Mouse (Mus musculus) forebrain, embryonic 16.5 days (tissue): ENCODE results near the gene 1700020D05Rik. TPM values are rescaled to one million over a fixed set of nuclear protein-coding genes. Genes with fewer than 3 reads are reported as not detected.

Source experiments
- ATAC-seq: fragments of 200-750 bp; cut with Nextera tagmentation; 2 replicates; pipeline ENCODE4 v1.8.0; 2017; ENCODE audit warnings: mild to moderate bottlenecking, moderate library complexity
- H3K27ac ChIP-seq: fragments of 300-500 bp; sonication (generic); 2 replicates; pipeline ENCODE4 v1.5.1; 2014; ENCODE audit warnings: low read length, control low read depth
- H3K27me3 ChIP-seq: fragments of 300-500 bp; sonication (generic); replicated peaks from 2 replicates; pipeline ENCODE4 v1.6.1; 2014; ENCODE audit warnings: low read length; ENCODE audit not compliant: control insufficient read depth, insufficient read depth
- H3K36me3 ChIP-seq: fragments of 300-500 bp; sonication (generic); 2 replicates; pipeline ENCODE4 v1.6.1; 2014; ENCODE audit not compliant: control insufficient read depth, insufficient read depth
- H3K4me1 ChIP-seq: fragments of 300-500 bp; sonication (generic); replicated peaks from 2 replicates; pipeline ENCODE4 v1.6.1; 2014; ENCODE audit warnings: low read length; ENCODE audit not compliant: control insufficient read depth, insufficient read depth
- H3K4me2 ChIP-seq: fragments of 300-500 bp; sonication (generic); 2 replicates; pipeline ENCODE4 v1.6.1; 2014; ENCODE audit warnings: mild to moderate bottlenecking, low read length, control low read depth
- H3K4me3 ChIP-seq: fragments of 300-500 bp; sonication (generic); replicated peaks from 2 replicates; pipeline ENCODE4 v1.5.1; 2014; ENCODE audit warnings: mild to moderate bottlenecking, low read length, control low read depth
- H3K9ac ChIP-seq: fragments of 300-500 bp; sonication (generic); replicated peaks from 2 replicates; pipeline ENCODE4 v1.6.1; 2014; ENCODE audit warnings: low read depth, low read length, control low read depth
- H3K9me3 ChIP-seq: fragments of 300-500 bp; sonication (generic); 2 replicates; pipeline ENCODE4 v1.6.1; 2016; ENCODE audit warnings: low read length; ENCODE audit not compliant: control insufficient read depth
- WGBS: fragments of 180-500 bp; shearing (Covaris S2); extraction: QIAGEN DNeasy Blood & Tissue Kit; methylation state at CpG from one replicate; pipeline ENCODE4 v1.1.7; 2014; 5-methylcytosine and 5-hydroxymethylcytosine counted together
- polyA plus RNA-seq: library from polyadenylated mRNA; unstranded; fragments of >200 nt; fragmentation: Nextera tagmentation; extraction: Ambion mirVana; gene quantifications from 2 replicates; pipeline ENCODE4 v1.2.1, GENCODE M21; 2015

Gene 1700020D05Rik
- polyA plus RNA-seq, 1 experiment from 2014 or later, result 0.70 TPM

DNA sequence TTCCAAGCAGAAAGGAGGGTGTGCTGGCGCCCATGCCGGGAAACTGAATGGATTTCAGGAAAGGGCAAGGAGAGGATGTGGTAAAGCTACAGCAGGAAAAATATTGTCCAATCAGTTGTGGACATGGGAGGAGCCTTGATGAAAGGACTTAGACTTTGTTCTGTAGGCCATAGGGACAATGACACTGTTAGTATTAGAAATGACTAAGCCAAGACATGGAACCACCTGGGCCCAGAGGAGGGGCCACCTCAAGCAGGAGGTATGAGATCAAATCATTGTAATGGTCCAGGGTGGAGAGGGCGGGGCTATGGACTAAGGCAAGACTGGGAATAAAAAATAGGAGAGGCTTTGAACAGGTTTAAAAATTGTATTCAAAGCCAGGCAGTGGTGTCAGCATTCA lies 15.1 kb upstream of the 1700020D05Rik start:
- 88% methylated on average over 3 of the region's 3 CpGs for WGBS
- Histone ChIP-seq H3K27me3 (no peaks in the 10 kb centered on the region), H3K9ac (no peak overlapping the region), H3K27ac (no peak overlapping the region), H3K36me3 (no peaks in the 10 kb centered on the region), H3K9me3 (no peaks in the 10 kb centered on the region), H3K4me2 (no peak overlapping the region), H3K4me3 (no peak overlapping the region), H3K4me1 (no peaks in the 10 kb centered on the region)
- ATAC-seq, result no peak

DNA sequence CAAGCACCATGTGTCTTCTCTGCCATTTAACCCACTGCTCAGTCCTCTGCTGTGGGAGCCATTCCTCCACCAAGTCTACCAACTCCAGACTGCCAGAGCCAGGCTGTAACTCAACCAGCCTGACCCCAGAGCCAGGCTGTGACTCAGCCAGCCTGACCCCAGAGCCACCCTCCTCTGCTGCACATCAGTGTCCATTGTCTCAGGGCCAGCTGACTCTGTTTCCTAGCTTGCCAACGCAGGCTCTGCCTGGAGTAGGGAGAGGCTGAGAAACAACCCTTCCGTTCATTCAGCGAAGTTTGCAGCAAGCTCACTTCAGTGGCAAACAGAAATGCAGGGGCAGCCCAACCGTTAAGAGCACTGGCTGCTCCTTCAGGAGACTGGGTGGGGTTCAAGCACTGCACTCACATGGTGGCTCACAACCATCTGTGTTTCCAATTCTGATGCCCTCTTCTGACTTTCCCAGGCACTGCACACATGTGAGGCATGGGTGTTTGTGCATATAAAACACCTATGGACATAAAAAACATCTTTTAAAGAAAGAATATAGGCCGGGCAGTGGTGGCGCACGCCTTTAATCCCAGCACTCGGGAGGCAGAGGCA lies 13.4 kb upstream of the 1700020D05Rik start:
- Histone ChIP-seq H3K36me3 (no peaks in the 10 kb centered on the region), H3K4me2 (no peak overlapping the region), H3K4me3 (no peak overlapping the region), H3K4me1 (peaks cover 3% of the 10 kb centered on the region; the same call in 1 of the 2 replicates), H3K27ac (no peak overlapping the region), H3K9ac (no peak overlapping the region), H3K9me3 (no peaks in the 10 kb centered on the region), H3K27me3 (no peaks in the 10 kb centered on the region)
- 83% methylated on average over 8 of the region's 8 CpGs for WGBS
- no peak for ATAC-seq

DNA sequence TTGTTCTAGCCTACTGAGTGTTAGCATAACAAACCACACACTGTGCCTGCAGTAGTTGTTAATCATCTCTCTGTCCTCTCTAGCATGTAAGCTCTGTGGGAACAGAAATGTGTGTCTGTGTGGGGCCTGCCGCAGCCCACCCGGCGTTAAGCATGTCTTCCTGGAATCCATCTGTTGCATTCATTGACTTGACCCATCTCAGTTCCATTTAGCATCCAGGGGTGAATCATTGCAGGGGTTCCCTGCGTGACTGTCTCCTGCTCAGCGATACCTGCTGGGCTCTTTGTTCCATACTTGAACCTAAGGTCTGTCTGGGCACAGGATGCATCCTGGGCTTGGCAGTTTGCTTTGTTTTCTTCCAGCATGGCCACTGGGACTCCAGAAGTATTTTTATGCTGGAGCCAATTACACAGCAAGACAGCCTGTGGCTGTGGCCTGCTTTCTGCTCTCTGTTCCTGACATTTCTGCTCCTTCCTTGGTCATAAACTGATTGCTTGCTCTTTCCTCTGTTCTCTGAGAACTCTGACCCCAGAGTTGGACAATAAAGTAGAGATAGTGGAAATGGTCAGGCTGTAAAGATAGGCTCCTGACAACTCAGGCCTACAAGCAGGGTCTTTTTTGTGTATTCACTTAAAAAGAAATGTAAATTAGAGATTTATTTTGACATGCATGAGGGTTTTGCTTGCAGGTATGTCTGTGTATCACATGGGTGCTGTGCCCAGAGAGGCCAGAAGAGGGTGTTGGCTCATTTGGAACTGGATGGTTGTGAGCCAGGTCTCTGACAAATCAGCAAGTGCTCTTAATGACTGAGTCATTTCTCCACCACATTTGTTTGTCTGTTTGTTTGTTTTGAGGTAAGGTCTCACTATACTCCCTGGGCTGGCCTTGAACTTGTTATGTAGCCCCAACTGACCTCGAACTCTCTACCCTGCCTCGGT lies 12.5 kb upstream of the 1700020D05Rik start:
- Histone ChIP-seq H3K9ac (no peak overlapping the region), H3K4me3 (no peak overlapping the region), H3K36me3 (no peaks in the 10 kb centered on the region), H3K4me2 (no peak overlapping the region), H3K27ac (no peak overlapping the region), H3K9me3 (no peaks in the 10 kb centered on the region), H3K4me1 (peaks cover 6% of the 10 kb centered on the region), H3K27me3 (no peaks in the 10 kb centered on the region)
- no peak for ATAC-seq
- WGBS, result 79% methylated on average over 7 of the region's 7 CpGs

DNA sequence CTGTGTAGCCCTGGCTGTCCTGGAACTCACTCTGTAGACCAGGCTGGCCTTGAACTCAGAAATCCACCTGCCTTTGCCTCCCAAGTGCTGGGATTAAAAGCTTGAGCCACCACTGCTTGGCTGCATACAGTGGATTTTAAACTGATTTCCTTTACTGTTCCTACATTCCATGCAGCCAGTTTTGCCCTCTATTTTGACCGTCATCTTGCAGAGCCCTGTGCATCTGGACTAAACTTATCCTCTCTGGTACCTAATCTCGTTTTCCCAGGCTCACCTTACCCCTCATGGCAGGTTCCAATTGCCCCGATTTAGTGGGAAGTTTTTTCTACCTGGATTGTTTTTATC lies 9.4 kb upstream of the 1700020D05Rik start:
- no peaks in the 10 kb centered on the region for H3K9me3 ChIP-seq
- ATAC-seq, result no peak
- no peaks in the 10 kb centered on the region for H3K36me3 ChIP-seq
- H3K4me1 ChIP-seq, result peaks cover 18% of the 10 kb centered on the region
- H3K9ac ChIP-seq, result no peak overlapping the region
- no peak overlapping the region for H3K4me3 ChIP-seq
- H3K27ac ChIP-seq, result no peak overlapping the region
- H3K27me3 ChIP-seq, result no peaks in the 10 kb centered on the region
- no peak overlapping the region for H3K4me2 ChIP-seq
- WGBS, result 88% methylated on average over 3 of the region's 3 CpGs

DNA sequence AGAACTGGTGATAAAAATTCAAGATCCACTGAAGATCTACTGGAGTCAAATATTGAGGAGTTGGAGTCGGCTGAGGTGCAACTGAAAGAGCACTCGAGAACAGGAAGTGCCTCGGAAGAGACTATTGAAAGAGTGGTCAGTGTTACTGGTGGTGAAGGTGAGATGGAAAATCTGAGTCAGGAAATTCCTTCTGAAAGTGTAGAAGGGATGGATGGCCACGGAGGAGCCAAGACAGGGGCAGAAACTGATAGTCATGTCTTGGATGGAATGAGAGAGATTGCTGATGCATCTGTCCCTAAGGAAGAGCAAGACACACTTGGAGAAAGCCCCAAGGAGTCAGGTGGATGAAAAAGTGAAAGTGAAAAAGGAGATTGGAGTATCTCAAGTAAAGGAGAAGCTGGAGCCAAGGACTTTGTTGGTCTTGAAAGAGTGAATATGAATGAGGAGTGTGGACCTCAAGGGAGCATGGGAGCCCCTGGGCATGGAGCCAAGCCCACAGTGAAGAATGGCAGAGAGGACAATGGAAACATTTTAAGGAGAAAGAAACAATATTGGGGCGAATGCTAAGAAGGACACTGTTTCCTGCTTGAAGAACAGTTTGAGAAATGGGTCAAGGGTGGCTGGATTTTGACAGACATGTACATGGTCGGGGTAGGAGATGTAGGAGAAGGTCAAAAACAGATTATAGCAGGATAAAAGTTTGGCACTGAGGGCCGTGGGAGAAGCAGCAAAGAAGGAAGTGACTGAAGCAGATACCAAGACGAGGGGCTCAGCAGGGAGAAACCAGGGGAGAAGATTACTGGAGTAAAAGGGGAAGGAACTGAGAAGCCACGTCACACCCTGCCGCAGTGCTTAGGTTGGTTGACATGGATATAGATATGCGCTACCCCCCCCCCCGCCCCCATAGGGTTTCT lies 8.8 kb upstream of the 1700020D05Rik start:
- Histone ChIP-seq H3K9ac (no peak overlapping the region), H3K4me3 (no peak overlapping the region), H3K4me1 (peaks cover 18% of the 10 kb centered on the region), H3K9me3 (no peaks in the 10 kb centered on the region), H3K27ac (no peak overlapping the region), H3K4me2 (no peak overlapping the region), H3K36me3 (no peaks in the 10 kb centered on the region), H3K27me3 (no peaks in the 10 kb centered on the region)
- no peak for ATAC-seq
- whole genome bisulfite sequencing, result 75% methylated on average over 12 of the region's 12 CpGs

DNA sequence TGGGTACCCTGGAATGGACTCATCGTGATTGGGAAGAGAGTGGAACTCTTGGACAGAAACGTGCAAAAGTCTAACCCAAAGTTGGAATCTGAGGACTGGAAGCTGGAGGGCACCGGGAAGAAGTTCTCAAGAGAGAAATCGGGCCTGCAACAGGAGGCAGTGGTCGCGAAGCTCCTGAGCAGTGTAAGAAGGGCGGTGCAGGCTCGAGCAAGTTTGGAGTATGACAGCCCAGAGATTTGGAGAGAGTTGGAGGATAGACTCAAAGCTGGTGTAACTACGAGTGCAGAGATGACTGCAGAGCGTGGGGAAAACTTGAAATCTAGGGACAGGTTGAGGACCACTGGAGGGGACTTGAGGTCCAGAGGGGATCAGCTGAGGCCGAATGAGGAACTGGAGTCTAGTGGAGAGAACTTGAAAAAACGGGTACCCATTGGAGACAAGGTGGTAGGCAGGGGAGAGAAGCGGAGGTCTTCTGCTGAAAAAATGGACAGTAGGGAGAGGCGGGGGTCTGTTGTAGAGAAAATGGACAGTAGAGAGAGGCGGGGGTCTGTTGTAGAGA lies 7.6 kb upstream of the 1700020D05Rik start:
- no peak for ATAC-seq
- H3K4me3 ChIP-seq, result peak overlapping the region; percentile 63
- H3K9ac ChIP-seq, result peak overlapping the region; percentile 62
- H3K9me3 ChIP-seq, result no peaks in the 10 kb centered on the region
- H3K4me1 ChIP-seq, result peaks cover 18% of the 10 kb centered on the region
- no peaks in the 10 kb centered on the region for H3K36me3 ChIP-seq
- 53% methylated on average over 15 of the region's 15 CpGs for WGBS
- no peak overlapping the region; the same call in 1 of the 2 replicates for H3K27ac ChIP-seq
- H3K4me2 ChIP-seq, result peak overlapping the region; percentile 85
- no peaks in the 10 kb centered on the region for H3K27me3 ChIP-seq

DNA sequence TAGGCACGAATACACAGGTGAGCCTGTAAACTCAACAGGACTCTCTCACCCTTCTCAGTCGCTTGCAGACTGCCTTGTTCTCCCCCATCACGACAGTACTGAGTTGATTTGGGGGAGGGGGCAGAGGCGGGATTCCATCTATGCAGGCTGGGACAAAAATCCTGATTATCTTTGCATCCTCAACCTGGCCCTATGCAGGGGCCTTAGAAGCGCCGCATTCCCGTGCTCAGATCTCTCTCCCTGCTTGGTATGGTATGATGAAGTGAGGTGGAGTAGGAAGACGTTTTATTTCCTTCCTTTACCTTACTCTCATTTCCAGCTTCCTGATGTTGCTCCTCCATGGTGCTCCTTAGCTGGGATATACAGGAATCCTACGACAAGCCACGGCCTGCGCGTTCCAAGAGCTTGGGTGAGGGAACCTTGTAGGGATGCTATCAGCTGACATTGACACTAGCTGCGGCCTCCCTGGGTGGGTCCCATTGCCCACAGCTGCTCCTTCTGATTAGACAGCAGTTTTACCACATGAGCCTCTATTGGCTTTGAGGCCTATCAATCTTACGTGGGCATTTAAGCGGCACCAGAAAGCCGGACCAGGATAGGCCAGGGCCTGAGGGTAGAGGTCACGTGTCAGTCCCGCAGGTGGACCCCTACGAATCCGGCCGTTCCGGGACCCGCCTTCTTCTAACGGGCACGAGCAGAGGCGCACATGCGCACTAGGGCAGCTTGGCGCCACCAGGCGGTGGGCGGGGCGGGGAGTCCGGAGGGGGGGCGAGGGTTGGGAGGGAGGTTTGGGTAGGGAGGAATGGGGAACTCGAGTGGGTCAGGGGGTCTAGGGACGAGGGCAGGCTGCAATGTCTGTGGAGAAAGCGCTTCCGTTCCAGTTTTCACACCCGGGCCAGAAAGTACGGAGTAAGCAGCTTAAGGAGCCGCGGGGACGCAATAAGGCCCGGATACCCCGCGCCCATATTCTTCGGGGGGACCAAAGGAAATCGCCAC lies 6.7 kb upstream of the 1700020D05Rik start, which contains the start of gene Snx32:
Snx32 (minus strand) TSS at position 508 of the 996 bp plus-strand sequence.
- H3K4me3 ChIP-seq, result peak within 1 kb of the TSS; percentile 63
- H3K9me3 ChIP-seq, result no peaks in the 10 kb centered on the region
- 3% methylated on average over 47 of the region's 47 CpGs for WGBS
- ATAC-seq, result peak; percentile 99
- no peaks in the 10 kb centered on the region for H3K27me3 ChIP-seq
- peaks cover 18% of the 10 kb centered on the region for H3K4me1 ChIP-seq
- H3K4me2 ChIP-seq, result peak within 1 kb of the TSS; percentile 85
- H3K9ac ChIP-seq, result peak within 1 kb of the TSS; percentile 62
- H3K27ac ChIP-seq, result peak within 1 kb of the TSS; percentile 62
- H3K36me3 ChIP-seq, result no peaks in the 10 kb centered on the region

DNA sequence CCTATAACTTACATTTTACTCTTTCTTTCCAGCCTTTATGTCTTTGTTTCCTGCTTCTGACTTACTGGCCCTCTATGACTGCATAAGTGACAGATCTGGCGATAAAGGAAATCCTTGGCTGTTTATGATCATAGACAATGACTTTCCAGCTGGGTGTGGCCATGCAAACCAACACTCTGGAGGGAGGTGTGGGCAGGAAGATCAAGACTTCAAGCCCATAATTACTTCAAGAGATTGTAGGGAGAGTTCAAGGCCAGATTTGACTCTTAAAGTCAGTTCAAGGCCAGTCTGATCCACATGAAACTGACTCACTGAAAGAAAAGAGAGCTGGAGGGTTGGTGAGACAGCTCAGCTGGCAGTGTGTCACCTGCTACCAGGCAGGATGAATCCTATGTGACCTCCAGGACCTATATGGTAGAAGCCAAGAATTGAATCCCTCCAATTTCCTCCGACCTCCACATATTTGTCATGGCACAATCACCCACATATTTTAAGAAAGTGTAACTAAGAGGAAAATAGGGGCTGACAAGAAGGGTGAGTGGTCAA lies 3.2 kb downstream of the 1700020D05Rik start:
- no peak for ATAC-seq
- no peak overlapping the region for H3K4me3 ChIP-seq
- 94% methylated on average over 2 of the region's 2 CpGs for WGBS

More for the DNA sequence above, 3.2 kb downstream of the 1700020D05Rik start:
- no peaks in the 10 kb centered on the region for H3K4me1 ChIP-seq
- no peak overlapping the region for H3K4me2 ChIP-seq
- peaks cover 13% of the 10 kb centered on the region for H3K36me3 ChIP-seq
- no peak overlapping the region for H3K9ac ChIP-seq
- H3K27ac ChIP-seq, result no peak overlapping the region
- H3K9me3 ChIP-seq, result no peaks in the 10 kb centered on the region
- H3K27me3 ChIP-seq, result no peaks in the 10 kb centered on the region
